Mouse (Mus musculus) right cerebral cortex, adult 18-20 months (tissue): ENCODE data around the gene Sh3glb2.

ENCODE experiments used
- DNase-seq: peaks from one replicate; pipeline ENCODE4 v3.0.0; 2022; ENCODE audit warnings: mixed read lengths

Sh3glb2 gene

GRCm38 (mm10) chr2:30336174-30336915 is 22.8 kb downstream of the Sh3glb2 start:
- DNase-seq, result peak; percentile 55

GRCm38 (mm10) chr2:30335324-30335723 is 23.8 kb downstream of the Sh3glb2 start:
- no peak for DNase-seq

DNA sequence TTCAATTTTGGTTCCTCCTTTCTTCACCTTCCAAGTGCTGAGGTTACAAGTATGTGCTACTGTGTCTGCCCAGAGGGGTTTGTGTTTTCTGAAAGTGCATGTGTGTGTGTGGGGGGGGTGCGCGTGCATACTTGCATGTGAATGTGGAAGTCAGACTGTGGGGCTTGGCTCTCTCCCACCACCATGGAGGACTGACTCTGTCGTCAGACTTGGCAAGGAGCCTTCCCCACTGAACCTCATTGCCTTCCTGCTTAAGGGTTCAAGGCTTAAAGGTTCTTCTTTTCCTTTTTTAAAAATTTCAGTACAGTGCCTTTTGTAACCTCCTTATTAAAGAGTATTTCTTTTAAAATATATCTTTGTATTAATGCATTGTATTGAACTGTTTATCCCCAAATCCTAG is 30.3 kb downstream of the Sh3glb2 start:
- no peak for DNase-seq

- DNase-seq, result no peak
Measured at GRCm38 (mm10) chr2:30327276-30327675, 31.9 kb downstream of the Sh3glb2 start.

- DNase-seq, result no peak
Measured at GRCm38 (mm10) chr2:30325296-30325695, 33.8 kb downstream of the Sh3glb2 start.

DNA sequence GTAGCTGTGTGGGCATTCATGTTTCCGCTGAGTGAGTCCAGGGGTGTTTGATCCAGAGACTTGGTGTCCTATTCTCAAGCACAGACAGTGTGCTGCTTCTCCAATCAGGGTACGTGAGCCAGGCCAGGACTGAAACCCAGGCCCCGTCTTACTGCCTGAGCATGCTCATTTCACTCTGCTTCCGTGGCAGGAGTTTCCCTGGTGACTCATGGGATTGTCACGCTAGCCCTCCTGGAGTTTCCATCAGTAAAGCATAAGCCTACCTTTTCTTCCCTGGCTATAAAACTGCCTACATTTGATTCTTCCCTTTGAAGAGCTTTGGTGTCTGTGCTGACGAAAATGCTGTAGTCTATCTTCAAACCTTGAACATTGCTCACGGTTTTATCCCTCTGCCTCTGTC is 36.0 kb downstream of the Sh3glb2 start:
- no peak for DNase-seq

DNA sequence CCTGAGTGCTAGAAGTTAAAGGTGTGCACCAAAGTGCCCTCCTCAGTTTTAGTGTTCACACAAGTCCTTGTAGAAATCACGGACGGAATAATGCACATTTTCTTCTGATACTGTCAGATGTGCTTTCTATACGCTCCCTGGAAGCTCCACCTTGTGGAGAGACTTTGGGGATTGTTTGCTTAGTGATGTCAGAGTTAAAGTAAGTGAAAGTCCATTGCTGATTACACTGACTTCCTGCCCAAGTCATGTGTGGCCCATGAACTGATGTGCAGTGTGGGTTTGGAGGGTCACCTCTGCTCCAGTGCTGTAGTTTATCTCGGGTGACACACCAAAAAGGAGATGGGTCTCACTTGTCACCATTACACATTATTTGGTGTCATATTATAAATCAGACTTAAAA is 39.9 kb downstream of the Sh3glb2 start:
- DNase-seq, result no peak

DNA sequence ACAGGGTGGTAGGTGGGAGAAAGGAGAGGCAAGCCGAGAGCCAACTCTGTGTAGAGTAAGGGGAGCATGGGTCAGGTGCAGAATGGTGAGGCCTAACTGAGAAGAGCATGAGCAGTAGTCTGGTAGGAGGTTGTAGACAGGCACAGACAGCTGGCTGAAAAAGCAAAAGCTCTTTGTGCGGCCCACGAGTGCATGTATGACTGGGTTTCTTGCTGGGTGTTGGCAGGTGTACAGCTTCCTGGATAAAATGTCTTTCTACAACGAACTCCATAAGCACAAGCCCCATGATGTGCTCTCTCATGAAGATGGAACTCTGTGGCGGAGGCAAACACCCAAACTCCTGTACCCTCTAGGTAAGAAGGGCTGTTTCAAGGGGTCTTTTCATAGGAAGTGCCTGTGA is 42.2 kb downstream of the Sh3glb2 start:
- peak; percentile 30 for DNase-seq

- no peak for DNase-seq
Measured at GRCm38 (mm10) chr2:30316136-30316535, 43.0 kb downstream of the Sh3glb2 start.

DNA sequence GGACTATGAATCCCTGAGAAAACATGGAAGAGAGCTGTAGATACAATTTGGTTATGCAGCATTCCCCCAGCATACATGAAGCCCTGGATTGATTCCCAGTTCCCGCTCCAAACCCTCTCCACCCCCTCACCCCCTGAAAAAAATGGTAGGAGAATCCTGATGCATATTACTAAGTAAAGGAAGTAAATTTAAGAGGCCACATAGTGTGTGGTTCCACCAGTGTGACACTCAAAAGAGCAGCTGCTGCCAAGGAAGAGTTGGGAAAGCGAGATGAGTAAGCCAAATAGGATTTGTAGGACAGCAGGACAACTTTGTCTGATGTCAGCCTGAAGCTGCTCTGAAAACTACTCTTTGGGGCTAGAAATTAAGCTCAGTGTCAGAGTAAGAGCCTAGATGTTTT is 47.7 kb downstream of the Sh3glb2 start:
- DNase-seq, result peak; percentile 23

DNA sequence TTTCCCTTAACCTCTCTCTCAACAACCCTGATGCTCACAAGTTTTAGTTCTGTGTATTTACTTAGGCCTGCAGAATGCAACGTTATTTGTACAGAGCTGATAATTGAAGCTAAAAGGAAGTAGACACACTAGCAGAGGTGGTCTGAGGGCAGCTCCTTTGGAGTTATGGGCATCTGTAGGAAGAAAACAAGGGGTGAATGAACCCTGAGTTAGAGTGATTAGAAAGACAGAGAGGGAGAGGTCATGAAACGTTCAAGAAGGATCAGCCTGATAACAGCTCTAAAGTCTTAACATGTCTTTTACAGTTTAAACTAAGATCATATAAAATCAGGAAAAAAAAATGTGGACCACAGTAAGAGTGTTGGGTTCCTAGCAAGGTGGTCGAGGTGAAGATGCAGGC is 49.8 kb downstream of the Sh3glb2 start:
- DNase-seq, result no peak

- no peak for DNase-seq
Measured at GRCm38 (mm10) chr2:30306087-30306486, 53.0 kb downstream of the Sh3glb2 start.

GRCm38 (mm10) chr2:30299966-30300365 is 59.2 kb downstream of the Sh3glb2 start:
- no peak for DNase-seq

GRCm38 (mm10) chr2:30299525-30299924 is 59.6 kb downstream of the Sh3glb2 start:
- no peak for DNase-seq
